Mouse (Mus musculus): Measurements from ENCODE around the gene Kyat3.
"Not testable (repeated sequence)": the region's sequence is repeated elsewhere in the genome, so short reads cannot be mapped to it uniquely, and the experiment has no call there.

Kyat3 gene

GRCm38 (mm10) chr3:142700442-142701322, at the start of gene Kyat3:
Gene Kyat3 (plus strand): TSS chr3:142701051.
- DNase-seq = peak; percentile 77

- DNase-seq = no peak
These were observed 36.1 kb upstream of the Kyat3 start for GRCm38 (mm10) chr3:142664723-142665122.

- no peak for DNase-seq
These were observed 26.2 kb upstream of the Kyat3 start for GRCm38 (mm10) chr3:142674607-142675006.

GRCm38 (mm10) chr3:142687939-142688338, 12.9 kb upstream of the Kyat3 start:
- no peak for DNase-seq

GRCm38 (mm10) chr3:142688353-142688752, 12.5 kb upstream of the Kyat3 start:
- no peak for DNase-seq

GRCm38 (mm10) chr3:142696517-142696916, 4.3 kb upstream of the Kyat3 start:
- no peak for DNase-seq

- DNase-seq = no peak
These were observed 647 bp downstream of the Kyat3 start for GRCm38 (mm10) chr3:142701407-142701989.

- DNase-seq = no peak
These were observed 6.0 kb downstream of the Kyat3 start for GRCm38 (mm10) chr3:142706581-142707444.

GRCm38 (mm10) chr3:142708181-142708848, 7.5 kb downstream of the Kyat3 start:
- DNase-seq = not testable (repeated sequence)

- DNase-seq = peak; percentile 79
These were observed 8.1 kb downstream of the Kyat3 start for GRCm38 (mm10) chr3:142708849-142709419.

- DNase-seq = peak; percentile 68
These were observed 9.6 kb downstream of the Kyat3 start for GRCm38 (mm10) chr3:142710360-142711007.

- no peak for DNase-seq
These were observed 10.5 kb downstream of the Kyat3 start for GRCm38 (mm10) chr3:142711372-142711771.

GRCm38 (mm10) chr3:142712401-142713040, 11.7 kb downstream of the Kyat3 start:
- DNase-seq = not testable (repeated sequence)

GRCm38 (mm10) chr3:142725481-142725880, 24.6 kb downstream of the Kyat3 start:
- no peak for DNase-seq

- DNase-seq = no peak
These were observed 25.3 kb downstream of the Kyat3 start for GRCm38 (mm10) chr3:142725969-142726672.

GRCm38 (mm10) chr3:142734291-142734690, 33.4 kb downstream of the Kyat3 start:
- DNase-seq = no peak

- no peak for DNase-seq
These were observed 40.0 kb downstream of the Kyat3 start for GRCm38 (mm10) chr3:142740896-142741295.

GRCm38 (mm10) chr3:142743973-142744898, 43.4 kb downstream of the Kyat3 start:
- peak; percentile 48 for DNase-seq

GRCm38 (mm10) chr3:142745076-142745475, 44.2 kb downstream of the Kyat3 start:
- DNase-seq = no peak

Measured in right cerebral cortex, postnatal 4 days (tissue).